Mouse (Mus musculus) embryo, embryonic 10 days (tissue): ENCODE data around the gene Eno3.

Experiments used
- DNase-seq: peaks from one replicate; pipeline ENCODE4 v3.0.0-alpha.2; 2015; ENCODE audit warnings: low spot score

Gene Eno3

DNA sequence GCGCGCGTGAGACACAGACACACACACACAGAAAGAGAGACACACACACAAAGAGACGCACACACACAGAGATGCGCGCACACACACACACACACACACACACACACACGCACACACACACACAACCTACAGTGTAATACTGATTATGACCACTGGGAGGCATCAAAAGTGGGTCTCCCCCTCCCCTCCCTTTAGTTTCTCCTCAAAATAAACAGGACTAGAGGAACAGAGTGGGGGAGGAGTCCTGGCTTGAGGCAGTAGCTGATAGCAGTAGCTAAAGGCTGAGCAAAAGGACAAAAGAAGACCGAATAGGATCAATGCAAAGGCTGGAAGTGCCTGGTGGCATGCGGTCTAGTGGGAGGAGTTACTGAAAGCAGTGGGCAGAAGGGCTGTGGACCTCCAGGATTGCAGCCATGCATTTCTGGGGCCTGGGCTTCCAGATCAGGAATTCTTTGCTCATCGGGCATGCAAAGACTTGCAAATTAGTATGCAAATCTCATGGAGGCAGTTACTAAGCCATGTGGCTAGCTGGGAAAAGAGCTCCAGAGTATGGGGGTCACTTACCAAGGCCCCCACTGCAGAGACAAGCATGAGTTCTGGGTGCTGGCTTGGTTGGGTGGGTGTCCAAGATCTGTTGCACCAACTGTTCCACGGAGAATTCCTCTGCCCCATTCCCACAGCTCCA is 25.0 kb downstream of the Eno3 start:
- peak; percentile 86 for DNase-seq

DNA sequence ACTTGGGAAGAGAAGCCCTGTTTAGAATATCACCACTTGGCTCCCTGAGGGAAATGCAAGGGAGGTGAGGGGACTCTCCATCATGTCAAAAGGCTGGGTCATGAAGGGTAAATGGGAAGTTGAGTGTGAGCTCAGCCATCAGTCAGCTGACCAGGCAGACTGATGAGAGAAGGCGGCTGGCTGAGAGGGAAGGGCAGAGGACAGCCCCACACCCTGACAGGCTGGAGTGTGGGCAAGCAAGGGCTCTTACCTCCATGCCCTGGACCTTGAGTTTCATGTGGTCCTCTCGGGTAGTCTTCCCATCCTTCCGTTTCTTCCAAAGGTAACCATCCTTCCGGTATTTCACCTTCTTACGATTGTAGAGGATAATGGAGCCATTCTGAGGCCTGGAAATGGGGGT is 26.6 kb downstream of the Eno3 start:
- DNase-seq, result no peak

DNA sequence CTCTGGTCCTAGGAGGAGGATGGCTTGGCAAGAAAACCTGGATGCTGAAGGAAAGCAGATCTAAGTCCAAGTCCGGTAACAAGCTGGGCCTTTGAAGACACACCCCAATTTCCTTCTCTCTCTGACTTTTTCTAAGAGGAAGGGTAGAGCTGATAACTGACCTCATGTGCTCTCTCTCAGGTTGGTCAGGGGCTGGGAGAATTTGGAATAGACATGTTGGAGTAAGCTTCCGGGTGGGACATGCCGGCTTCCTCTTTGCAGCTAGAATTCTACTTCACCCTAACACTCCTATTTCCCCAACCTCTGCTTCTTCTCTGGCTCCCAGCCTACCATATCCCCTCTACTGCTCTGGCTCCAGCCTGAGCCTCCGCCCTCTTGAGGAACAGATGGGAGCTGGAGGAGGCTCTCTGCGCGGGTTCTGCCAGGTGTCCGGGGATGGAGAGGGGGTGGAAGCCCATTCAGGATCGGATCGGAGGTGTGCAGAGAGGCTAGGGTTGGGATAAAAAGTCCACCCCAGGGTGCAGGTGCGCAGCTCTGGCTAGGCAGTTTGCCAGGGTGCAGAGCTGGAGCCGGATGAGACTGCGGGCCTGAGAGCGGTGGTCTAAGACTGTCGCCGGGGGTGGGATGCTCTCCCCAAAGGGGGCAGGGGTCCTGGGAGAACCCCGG is 30.0 kb downstream of the Eno3 start:
- peak; percentile 49 for DNase-seq

DNA sequence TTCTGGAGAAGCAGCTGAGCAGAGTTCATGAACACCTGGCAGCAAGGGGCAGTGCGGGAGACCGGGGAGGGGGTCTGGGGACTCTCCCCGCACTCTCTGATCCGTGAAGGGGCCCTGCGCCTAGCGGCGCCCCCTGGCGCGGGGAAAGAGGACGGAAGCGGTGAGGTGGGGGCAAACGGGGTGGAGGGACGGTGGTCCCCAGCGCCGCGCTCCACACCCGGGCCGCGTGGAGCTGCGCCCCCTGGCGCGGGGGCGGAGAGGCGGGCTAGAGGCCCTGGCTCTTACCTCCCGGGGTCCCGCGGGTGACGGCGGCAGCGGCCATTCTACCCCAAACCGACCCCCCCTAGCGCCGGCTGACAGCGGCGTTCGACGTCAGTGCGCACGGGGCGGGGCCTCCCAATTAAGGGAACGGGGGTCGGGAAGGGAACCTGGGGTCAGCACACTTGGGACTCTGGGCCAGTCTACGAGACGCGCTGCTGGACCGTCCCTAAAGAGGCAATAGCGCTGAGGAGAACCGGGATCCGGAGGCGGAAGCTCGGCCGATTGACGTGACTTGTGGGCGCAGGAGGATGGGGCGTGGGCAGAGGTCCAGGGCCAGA is 30.7 kb downstream of the Eno3 start, which contains the start of gene Camta2:
TSS of gene Camta2 (minus strand) at position 505 of the 599 bp plus-strand sequence.
- DNase-seq, result peak; percentile 93

DNA sequence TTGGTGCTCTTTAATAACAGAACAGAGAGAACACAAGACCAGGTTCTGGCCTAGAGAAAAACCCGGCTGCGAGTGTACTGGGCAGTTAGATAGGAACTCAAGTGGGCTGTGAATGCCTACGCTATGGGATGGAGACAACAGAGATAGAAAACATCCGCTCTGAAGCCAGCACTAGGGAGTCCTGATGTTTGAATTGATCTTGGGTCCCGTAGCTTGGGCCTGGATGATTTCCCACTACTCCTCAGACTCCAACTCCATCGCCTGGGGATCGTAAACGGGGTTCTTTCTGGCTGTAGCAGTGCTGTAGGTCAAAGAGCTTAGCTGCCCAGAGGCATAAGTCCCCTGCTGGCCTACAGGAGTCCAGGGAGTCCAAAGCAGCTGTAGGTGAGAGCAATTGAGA is 31.4 kb downstream of the Eno3 start:
- DNase-seq, result no peak

DNA sequence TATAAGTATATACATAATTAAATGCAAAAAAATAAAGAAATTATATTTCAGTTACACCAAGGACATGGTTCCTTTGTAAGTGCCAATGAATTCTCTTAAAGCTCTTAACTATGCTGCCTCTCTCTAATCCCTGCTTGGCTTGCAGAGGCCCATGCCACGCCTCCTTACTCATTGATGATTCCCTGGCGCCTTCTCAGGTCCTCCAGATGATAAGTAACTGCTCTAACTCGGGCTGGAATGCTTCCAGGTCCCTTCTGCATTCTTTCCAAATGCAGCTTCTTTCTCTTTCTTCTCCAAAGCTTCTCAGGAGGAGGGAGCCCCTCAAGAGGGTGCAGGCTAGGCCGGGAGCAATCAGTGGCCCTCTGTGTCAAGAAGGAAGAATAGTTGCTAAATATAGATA is 32.6 kb downstream of the Eno3 start:
- DNase-seq, result no peak

DNA sequence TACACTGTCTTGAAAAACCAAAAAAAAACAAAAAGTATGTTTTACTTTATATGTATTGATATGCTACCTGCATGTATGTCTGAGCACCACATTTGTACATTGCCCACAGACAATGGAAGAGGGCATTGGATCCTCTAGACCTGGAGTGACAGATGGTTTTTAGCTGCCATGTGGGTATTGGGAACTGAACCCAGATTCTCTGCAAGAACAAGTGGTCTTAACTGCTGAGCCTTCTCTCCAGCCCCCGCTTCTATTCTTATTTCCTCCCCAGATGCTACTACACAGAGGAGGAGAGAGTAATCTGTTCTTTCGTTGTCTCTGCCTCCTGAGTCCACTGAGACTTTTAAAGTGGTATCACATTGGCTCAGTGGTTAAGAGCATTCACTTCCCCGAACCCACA is 36.5 kb downstream of the Eno3 start:
- DNase-seq, result no peak

DNA sequence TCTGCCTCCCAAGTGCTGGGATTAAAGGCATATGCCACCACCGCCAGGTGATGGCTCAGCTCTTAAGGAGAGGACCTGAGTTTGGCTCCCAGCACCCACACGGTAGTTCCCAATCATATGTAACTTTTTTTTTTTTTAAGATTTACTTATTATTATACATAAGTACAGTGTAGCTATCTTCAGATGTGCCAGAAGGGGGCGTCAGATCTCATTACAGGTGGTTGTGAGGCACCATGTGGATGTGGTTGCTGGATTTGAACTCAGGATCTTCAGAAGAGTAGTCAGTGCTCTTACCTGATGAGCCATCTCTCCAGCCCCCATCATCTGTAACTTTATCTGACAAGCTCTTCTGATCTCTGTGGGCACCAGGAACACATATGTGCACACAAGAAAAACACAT is 40.4 kb downstream of the Eno3 start:
- no peak for DNase-seq

DNA sequence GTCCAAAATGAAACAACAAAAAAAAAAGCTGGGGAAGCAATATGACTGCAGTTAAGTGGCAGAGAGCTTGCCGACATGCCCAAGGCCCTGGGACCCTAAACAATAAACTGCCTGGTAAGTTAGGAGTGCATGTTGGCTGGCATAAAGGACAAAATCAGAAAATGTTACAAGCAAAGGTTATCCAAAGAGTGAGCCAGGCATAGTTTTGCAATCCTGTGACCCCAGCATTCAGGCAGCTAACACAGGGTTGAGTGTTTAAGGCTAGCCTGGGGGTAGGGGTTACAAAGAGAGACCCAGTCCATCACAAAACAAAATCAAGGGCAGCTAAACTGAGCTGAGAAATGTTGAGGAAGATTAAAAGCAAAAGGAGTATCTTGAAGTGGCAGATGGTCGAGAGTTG is 42.0 kb downstream of the Eno3 start:
- DNase-seq, result no peak

DNA sequence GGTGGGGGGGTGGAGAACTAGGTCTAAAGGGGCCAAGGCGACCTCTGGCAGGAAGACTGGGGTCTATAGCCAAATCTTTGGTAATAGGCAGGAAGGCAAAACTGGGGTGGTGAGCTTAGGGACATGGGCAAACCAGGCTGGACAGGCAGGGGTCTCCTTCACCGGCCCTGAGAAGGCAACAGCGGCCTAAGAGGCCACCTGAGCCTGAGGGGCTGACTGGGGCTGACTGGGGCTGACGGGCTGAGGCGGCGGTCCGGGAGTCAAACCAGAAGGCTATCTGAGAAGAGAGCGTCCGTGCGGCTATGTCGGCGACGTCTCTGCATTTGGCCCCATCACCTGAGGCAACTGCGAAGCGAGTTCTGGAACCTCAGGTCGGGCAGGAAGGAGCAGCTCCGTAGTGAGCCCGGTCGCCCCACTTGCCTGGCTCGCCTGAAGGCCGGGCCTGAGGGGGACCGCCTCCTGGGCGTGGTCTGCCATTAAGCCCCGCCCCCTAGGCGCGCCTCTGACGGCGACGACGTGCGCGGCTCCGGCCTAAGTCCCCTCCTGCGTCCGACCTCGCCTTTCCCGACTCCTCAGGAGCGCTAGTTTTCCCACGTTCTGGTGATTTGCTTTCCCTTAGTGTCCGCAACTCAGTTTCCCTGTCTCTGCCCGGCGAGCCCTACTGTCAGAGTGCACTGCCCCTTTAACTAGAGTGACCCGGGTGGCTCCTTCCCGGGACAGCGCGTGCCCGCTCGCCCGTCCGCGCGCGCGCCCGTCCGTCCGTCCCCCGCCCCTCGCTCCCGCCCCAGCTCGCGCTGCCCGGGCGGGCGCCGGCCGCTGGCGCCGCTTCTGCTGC is 42.9 kb downstream of the Eno3 start, which contains the start of the genes Inca1 and Kif1c:
TSS of gene Inca1 (minus strand) at position 434 of the 835 bp plus-strand sequence.
TSS of gene Kif1c (plus strand) at position 827 of the 835 bp plus-strand sequence.
- peak; percentile 93 for DNase-seq

DNA sequence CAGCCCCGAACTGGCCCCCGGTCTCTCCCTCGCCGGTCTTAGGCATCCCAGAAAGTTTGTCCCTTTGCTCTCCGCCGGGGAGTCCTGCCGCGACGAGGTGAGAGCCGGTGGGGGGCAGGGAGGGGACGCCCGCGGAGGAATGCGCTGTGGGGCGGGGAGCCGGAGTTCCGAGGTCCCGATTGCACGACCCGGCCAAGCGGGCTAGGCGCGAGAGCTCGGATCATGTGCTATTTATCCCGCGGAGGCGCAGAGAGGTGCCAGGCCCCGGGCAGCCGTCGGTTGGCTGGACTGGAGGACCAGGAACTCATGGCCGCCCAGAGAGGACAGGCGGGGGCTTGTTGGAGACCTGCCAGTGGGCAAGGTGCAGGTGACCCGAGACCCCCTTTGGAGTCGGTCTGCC is 43.6 kb downstream of the Eno3 start:
- peak; percentile 54 for DNase-seq

DNA sequence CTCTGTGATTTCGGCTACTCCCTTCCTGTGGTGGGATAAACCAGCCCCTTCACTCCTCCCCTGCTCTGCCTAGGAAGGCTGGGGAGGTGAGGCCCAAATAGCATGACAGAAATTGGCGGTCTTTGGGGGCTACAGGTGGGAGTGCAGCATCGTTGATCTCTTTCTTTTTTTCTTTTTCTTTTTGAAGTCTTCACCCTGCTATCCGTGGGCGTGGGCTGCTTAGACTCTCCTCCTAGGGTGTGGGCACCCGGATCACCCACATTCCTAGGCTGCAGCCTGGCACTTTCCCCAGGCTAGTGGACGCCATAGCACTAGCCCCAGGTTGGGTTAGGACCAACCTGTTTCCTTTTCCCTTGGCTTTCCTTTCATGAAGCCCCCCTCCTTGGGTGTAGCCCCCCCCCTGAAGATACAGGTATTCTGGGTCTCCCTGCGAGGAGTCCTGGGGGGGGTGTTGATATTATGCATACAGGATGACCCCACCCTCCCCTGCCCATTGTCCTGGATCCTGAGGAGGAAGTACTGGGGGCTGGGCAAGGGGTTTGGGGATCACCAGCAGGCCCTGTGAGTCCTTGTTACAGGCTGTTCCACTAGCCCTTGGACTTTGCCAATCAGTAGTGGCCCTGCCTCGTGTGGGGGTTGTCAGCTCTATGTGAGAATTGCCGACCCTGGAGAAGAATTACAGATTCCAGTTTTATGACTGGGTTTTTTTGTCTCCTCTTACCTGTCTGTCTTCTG is 44.4 kb downstream of the Eno3 start:
- DNase-seq, result no peak

DNA sequence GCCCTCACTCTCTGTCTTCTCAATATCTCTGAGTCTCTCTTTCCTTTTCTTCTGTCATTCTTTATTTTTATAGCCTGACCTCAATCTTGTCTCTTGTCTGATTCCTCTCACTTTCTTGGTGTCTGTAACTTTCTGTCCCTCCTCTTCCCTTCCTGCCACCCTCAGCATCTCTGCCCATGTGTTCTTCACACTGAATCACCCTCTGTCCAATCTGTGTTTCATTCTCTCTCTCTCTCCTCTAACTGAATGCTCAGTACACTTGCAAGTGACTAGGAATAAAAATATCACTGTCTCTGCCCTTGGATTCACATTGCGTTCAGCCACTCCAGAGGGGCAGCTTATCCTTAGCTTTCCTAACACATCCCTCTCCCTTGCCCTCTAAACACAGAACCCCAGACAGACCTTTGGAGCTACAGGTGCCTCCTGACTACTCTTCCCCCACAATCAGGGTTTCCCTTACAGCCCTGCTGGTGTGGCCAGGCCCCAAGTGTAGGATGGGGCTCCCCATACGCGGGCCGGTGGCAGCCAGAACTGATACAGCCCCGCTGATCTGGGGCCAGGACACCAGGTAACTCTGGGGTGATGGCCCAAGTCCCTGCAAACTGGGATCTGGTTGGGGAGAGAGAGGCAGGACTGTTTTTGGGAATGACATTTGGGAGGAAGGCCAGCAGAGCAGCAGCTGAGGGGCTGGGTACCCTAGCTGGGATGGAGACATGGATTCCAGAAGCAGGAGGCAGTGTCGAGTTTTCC is 45.2 kb downstream of the Eno3 start:
- no peak for DNase-seq

DNA sequence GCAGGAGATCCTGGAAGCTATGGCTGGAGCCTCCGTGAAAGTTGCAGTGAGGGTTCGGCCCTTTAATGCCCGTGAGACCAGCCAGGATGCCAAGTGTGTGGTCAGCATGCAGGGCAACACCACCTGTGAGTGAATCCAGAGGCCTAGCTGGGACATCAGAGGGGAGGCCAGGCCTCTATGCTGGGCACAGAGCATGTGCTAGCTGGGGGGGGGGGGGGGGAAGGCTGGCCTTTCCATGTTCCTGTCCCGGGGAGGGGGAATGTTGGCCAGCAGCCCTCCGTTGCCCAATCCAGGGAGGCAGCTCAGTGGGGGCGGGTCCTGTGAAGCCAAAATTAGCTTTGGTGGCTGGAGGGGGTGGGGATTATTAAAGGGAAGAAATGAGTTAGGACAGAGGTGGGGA is 45.8 kb downstream of the Eno3 start:
- DNase-seq, result no peak

DNA sequence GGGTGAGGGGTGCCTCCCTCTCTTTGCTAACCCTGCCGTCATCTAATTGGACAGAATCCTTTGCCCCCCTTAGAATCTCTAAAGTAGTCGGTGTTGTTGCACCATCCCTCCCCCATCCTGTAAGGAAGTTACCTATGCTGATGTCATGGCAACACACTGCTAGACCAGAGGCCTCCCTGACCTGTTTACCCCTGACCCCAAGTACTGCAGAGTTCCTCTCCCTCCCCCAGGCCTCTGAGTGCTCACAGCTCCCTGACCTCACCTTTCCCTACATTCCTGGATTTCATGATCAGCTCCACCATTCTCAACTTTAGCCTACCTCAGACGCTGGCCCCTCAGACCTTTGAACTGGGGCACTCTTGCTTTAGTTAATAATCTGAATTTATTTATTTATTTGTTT is 49.1 kb downstream of the Eno3 start:
- DNase-seq, result no peak

DNA sequence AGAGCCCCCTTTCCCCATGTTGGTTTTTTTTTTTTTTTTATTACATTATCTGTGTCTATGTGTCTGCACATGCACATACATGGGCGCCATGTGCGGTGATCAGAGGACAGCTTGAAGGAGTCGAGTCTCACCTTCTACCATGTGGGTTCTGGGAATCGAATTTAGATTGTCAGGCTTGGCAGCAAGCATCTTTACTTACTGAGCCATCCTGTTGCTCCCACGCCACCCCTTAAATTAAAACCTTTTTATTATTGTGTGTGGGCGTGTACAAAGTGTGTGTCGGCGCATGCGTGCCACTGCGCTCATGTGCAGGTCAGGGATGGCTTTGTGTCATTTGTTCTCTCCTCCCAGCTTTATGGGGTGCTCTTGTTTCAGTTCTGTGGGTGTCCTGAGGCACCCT is 54.0 kb downstream of the Eno3 start:
- DNase-seq, result no peak
